Mouse (Mus musculus): ENCODE data around the gene Eif4a3.

Gene Eif4a3

GRCm38 (mm10) chr11:119249011-119249410 is 50.9 kb downstream of the Eif4a3 start:
- CTCF ChIA-PET = interaction anchor here (0.5 to 0.8 kb wide), 2 partner anchors 12 to 987 kb away, joined by 5 to 10 read pairs; no protein-coding TSS in a partner anchor

GRCm38 (mm10) chr11:119245543-119245942 is 54.3 kb downstream of the Eif4a3 start:
- CTCF ChIA-PET = interaction anchor here (0.6 kb wide), 1 partner anchor 770 kb away, joined by 9 read pairs; no protein-coding TSS in a partner anchor

- CTCF ChIA-PET = no interaction called here
Observed at GRCm38 (mm10) chr11:119239480-119239879, 60.4 kb downstream of the Eif4a3 start.
